Mouse (Mus musculus): ENCODE results near the gene Itpk1. TPM values are rescaled to one million over a fixed set of nuclear protein-coding genes. Genes with fewer than 3 reads are reported as not detected.

Gene Itpk1
- polyA plus RNA-seq, 1 experiment from 2014 or later = 38.7 TPM

DNA sequence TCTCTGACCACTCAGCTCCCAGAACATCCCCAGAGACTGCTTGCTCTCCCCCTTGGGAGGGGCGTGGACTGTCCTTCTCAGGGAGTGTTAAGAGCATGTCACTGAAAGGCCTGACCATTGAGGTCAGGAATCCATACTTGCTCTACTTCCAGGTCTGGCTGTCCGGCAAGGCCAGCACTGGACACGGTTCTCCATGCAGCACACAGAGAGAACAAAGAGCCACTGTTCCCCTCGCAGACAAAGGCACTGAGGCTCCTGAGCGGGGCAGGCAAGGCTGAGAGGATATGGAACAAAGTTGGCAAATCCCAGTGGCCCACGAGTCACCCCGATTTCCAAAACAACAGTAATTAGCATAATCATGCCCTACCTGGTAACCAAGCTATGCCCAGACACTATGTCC lies 77.9 kb downstream of the Itpk1 start:
- H3K4me2 ChIP-seq = no peak overlapping the region
- WGBS = 37% methylated on average over 7 of the region's 7 CpGs
- H3K9me3 ChIP-seq (replicated peaks) = no peaks in the 10 kb centered on the region
- H3K36me3 ChIP-seq (ENCODE audit: poor library complexity, severe bottlenecking) = 0 out of 2 replicates have a peak, but pooled peaks cover 8% of the 10 kb centered on the region
- no peak for ATAC-seq
- peaks cover 19% of the 10 kb centered on the region for H3K4me1 ChIP-seq
- no peaks in the 10 kb centered on the region for H3K27me3 ChIP-seq
- no peak overlapping the region for H3K4me3 ChIP-seq
- H3K9ac ChIP-seq = no peak overlapping the region
- no peak overlapping the region for H3K27ac ChIP-seq

DNA sequence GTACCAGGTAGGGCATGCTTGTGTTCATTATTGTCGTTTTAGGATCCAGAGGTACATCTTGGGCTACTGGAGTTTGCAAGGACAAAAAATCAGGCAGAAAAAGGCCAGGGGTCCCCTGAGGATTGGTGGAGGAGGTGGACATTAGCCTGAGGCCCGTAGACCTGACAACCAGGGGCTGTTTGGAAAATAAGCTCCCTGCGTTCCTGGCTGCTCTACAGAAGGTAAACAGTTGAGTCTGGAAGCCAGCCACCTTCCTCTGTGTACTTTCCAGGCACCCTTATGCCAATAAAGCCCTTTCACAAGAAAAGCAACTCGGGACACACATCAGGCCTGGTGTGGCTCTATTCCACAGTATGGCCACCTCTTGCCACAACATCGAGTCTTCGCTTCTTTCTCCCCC lies 79.0 kb downstream of the Itpk1 start:
- no peak for ATAC-seq
- Histone ChIP-seq H3K27ac (no peak overlapping the region), H3K4me1 (peaks cover 11% of the 10 kb centered on the region; the same call in 1 of the 2 replicates), H3K4me3 (no peak overlapping the region), H3K36me3 (ENCODE audit: poor library complexity, severe bottlenecking) (0 out of 2 replicates have a peak, but pooled peaks cover 12% of the 10 kb centered on the region), H3K4me2 (no peak overlapping the region), H3K9me3 (replicated peaks) (no peaks in the 10 kb centered on the region), H3K27me3 (no peaks in the 10 kb centered on the region), H3K9ac (no peak overlapping the region)
- 85% methylated on average over 6 of the region's 6 CpGs for WGBS

DNA sequence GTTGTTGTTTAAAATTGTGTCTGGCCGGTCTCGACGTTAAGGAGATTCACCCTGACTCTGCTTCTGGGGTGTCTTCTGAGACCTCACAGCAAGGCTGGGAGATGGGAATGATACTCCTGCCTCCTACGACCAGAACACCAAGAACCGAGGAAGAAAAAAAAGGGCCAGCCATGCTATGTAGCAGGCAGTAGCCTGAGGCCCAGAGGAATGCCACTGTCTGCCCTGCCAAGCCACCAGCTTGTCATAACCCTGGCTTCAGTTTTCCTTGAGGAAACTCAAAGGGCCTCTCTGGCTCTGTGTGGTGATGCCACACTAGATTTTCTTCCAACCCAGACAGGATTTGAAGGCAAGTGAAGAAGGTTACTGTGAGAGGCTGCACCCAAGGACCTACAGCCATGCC lies 79.6 kb downstream of the Itpk1 start:
- Histone ChIP-seq H3K27ac (no peak overlapping the region), H3K9me3 (replicated peaks) (no peaks in the 10 kb centered on the region), H3K4me1 (peaks cover 11% of the 10 kb centered on the region; the same call in 1 of the 2 replicates), H3K36me3 (ENCODE audit: poor library complexity, severe bottlenecking) (0 out of 2 replicates have a peak, but pooled peaks cover 12% of the 10 kb centered on the region), H3K4me3 (no peak overlapping the region), H3K9ac (no peak overlapping the region), H3K4me2 (no peak overlapping the region), H3K27me3 (no peaks in the 10 kb centered on the region)
- ATAC-seq = no peak
- 84% methylated on average over 5 of the region's 5 CpGs for WGBS

DNA sequence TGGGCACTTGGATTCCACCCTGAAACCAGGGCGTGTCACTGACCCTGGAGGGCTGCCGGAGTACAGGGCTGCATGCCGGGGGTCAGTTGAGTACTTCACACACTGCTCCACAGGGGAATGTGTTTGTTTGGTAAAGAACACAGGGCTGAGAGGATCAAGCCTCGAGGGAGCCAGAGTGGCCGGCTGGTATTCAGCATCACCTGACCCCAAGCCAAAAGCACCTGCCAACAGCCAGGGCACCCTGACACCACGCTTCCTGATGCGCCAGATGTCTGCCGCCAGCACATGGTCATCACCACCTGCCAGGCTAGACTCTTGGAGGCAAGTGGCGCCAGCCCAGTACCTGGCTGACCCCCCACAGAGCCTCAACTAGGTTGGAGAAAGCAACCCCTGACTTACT lies 80.9 kb downstream of the Itpk1 start:
- Histone ChIP-seq H3K4me3 (no peak overlapping the region), H3K4me2 (no peak overlapping the region), H3K36me3 (ENCODE audit: poor library complexity, severe bottlenecking) (0 out of 2 replicates have a peak, but pooled peaks cover 12% of the 10 kb centered on the region), H3K27ac (no peak overlapping the region), H3K27me3 (no peaks in the 10 kb centered on the region), H3K9me3 (replicated peaks) (no peaks in the 10 kb centered on the region), H3K9ac (no peak overlapping the region), H3K4me1 (peaks cover 11% of the 10 kb centered on the region)
- ATAC-seq = no peak
- WGBS = 90% methylated on average over 9 of the region's 9 CpGs

DNA sequence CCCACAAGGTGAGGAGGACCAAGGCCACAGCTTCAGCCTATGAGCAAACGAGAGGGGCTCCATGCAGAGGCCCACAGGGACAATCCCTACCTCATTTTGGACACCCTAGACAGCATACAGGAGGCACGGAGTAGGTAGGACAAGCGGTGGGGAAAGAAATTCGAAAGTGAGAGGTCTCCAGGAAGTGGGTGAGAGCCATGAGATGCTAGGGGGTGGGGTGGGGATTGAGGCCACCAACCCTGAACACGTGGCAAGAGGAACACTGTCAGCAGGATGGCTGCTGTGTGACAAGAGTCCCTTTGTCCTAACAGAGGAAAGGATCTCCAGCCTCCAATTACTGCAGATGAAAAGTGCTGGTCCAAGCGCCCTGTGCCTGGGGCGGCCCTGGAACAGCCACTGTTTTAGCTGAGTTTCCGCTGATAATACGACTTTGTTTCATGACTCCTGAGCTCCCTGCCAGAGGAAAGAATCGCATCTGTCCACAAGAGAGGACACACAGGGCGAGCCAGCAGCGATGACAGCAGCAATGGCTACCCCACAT lies 82.4 kb downstream of the Itpk1 start:
- no peak overlapping the region for H3K4me2 ChIP-seq
- H3K36me3 ChIP-seq (ENCODE audit: poor library complexity, severe bottlenecking) = 0 out of 2 replicates have a peak, but pooled peaks cover 12% of the 10 kb centered on the region
- no peaks in the 10 kb centered on the region for H3K27me3 ChIP-seq
- WGBS = 68% methylated on average over 12 of the region's 12 CpGs
- H3K9ac ChIP-seq = no peak overlapping the region
- ATAC-seq = no peak
- H3K27ac ChIP-seq = no peak overlapping the region
- H3K9me3 ChIP-seq (replicated peaks) = no peaks in the 10 kb centered on the region
- no peak overlapping the region for H3K4me3 ChIP-seq
- H3K4me1 ChIP-seq = peaks cover 20% of the 10 kb centered on the region

DNA sequence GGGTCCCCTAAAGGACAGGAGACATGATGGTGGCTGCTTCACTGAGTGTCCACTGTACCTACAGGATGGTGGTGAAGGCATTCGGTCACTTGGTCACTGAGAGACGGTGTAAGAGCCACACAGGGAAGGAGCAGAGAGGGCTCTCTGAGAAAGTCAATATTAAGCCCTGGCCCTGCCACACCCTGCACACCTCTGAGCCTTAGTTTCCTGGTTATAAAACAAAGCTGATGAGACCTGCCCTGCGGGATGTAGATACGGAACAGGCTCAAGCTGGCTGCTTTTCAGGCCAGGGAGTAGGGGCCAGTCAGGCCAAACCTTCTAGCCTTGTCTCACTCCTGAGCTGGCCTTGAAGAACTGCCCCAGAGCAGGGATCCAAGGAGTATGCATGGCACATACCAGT lies 82.9 kb downstream of the Itpk1 start:
- Histone ChIP-seq H3K27ac (no peak overlapping the region), H3K9me3 (replicated peaks) (no peaks in the 10 kb centered on the region), H3K4me1 (peaks cover 20% of the 10 kb centered on the region), H3K36me3 (ENCODE audit: poor library complexity, severe bottlenecking) (0 out of 2 replicates have a peak, but pooled peaks cover 12% of the 10 kb centered on the region), H3K9ac (no peak overlapping the region), H3K4me3 (no peak overlapping the region), H3K4me2 (no peak overlapping the region), H3K27me3 (no peaks in the 10 kb centered on the region)
- no peak for ATAC-seq
- 96% methylated on average over 4 of the region's 4 CpGs for WGBS

DNA sequence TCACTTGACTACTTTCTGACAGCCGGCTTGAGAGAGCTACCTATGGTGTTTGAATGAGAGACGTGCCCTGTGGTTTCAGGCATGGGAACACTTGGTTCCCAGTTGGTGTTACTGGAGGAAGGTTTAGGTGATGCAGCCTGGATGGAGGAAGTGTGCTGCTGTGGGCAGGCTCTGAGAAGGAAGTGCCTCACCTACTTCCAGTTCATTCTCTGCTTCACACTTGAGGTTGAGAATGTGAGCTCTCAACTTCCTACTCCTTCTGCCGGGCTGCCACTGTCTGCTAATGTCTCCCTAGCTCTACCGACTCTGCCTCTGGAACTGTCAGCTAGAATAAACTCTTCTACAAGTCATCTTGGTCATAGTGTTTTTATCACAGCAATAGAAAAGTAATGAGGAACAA lies 83.5 kb downstream of the Itpk1 start:
- H3K4me1 ChIP-seq = peaks cover 19% of the 10 kb centered on the region; the same call in 1 of the 2 replicates
- H3K27ac ChIP-seq = no peak overlapping the region
- no peak overlapping the region for H3K4me2 ChIP-seq
- no peak for ATAC-seq
- no peak overlapping the region for H3K9ac ChIP-seq
- no peaks in the 10 kb centered on the region for H3K9me3 ChIP-seq (replicated peaks)
- no peaks in the 10 kb centered on the region for H3K27me3 ChIP-seq
- no peak overlapping the region for H3K4me3 ChIP-seq
- 0 out of 2 replicates have a peak, but pooled peaks cover 12% of the 10 kb centered on the region for H3K36me3 ChIP-seq (ENCODE audit: poor library complexity, severe bottlenecking)
- WGBS = 89% methylated on average over 4 of the region's 4 CpGs

DNA sequence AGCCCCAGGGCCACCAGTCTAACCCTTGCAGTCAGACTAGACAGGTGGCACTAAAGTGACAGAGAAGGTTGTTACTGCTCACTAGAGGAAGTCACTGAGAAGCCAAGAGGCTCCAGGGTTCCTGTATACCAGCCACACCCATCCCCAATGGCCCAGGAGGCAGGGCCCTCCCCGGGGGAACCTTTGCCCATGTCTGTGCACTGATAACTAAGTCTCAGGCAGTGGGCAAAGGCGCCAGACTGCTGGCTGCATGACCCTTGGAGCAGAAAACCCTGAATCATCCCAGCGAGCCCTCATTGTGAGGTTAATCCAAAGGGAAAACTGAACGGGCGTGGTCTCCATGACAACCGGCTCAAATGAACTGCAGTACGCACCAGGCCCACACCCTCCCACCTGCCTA lies 84.8 kb downstream of the Itpk1 start:
- H3K4me1 ChIP-seq = peaks cover 19% of the 10 kb centered on the region; the same call in 1 of the 2 replicates
- H3K4me3 ChIP-seq = no peak overlapping the region
- H3K4me2 ChIP-seq = no peak overlapping the region
- 31% methylated on average over 7 of the region's 7 CpGs for WGBS
- 0 out of 2 replicates have a peak, but pooled peaks cover 12% of the 10 kb centered on the region for H3K36me3 ChIP-seq (ENCODE audit: poor library complexity, severe bottlenecking)
- no peak for ATAC-seq
- H3K27me3 ChIP-seq = no peaks in the 10 kb centered on the region
- H3K9ac ChIP-seq = no peak overlapping the region
- H3K27ac ChIP-seq = no peak overlapping the region
- no peaks in the 10 kb centered on the region for H3K9me3 ChIP-seq (replicated peaks)

DNA sequence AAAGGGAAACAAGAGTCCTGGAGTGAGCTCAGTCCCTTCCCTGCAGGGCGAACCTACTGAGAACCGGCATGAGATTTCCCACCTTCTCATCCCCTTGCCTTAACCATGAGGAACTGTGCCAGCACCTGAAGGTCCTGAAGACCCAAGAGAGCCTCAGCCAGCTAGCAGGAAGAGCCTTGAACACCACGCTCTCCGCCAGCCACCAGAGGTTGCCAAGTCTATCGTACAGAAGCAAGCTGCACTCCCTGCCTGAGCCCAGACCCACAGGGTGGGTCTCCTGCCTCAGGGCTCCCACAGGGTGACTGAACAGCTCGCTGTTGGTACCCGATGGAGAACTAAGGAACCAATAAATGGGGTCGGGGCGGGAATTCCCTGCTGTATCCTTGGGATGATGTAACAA lies 86.6 kb downstream of the Itpk1 start:
- Histone ChIP-seq H3K27ac (no peak overlapping the region), H3K36me3 (ENCODE audit: poor library complexity, severe bottlenecking) (0 out of 2 replicates have a peak, but pooled peaks cover 12% of the 10 kb centered on the region), H3K4me2 (no peak overlapping the region), H3K4me1 (peaks cover 15% of the 10 kb centered on the region), H3K4me3 (no peak overlapping the region), H3K9ac (no peak overlapping the region), H3K27me3 (no peaks in the 10 kb centered on the region), H3K9me3 (replicated peaks) (no peaks in the 10 kb centered on the region)
- WGBS = 65% methylated on average over 9 of the region's 9 CpGs
- ATAC-seq = peak; percentile 47; the same call in 1 of the 2 replicates

DNA sequence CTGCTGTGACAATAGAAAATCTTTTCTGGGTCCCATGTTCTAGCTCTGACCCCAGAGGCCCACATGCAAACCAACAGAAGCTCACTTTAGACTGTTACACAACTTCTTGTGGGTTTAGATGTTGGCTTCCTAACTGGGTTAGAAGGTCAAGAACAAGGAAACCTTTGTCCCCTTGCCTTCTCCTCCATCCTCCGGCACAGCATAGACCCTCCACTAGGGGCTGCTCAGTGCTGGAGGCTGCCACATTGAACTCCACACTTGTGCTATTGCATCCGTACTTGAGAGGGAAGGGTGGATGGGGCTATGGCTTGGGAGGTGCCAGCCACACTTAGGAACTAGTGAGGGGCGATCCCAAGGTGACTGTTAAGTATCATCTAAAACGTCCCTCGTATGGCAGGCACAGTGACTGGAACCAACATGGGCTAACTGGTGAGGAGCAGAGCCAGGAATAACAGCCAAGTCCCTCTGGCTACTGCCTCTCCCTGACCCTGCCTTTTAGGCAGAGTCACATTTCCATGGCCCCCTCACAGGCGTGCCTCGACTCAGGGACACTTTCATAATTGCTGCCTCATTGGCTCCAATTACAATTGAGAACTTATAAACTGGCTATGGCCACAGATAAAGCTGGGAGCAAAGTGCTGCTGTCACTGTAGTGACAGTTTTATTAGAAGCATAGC lies 87.7 kb downstream of the Itpk1 start:
- peaks cover 20% of the 10 kb centered on the region for H3K4me1 ChIP-seq
- no peak for ATAC-seq
- H3K27ac ChIP-seq = no peak overlapping the region
- H3K4me2 ChIP-seq = no peak overlapping the region
- no peaks in the 10 kb centered on the region for H3K9me3 ChIP-seq (replicated peaks)
- H3K27me3 ChIP-seq = no peaks in the 10 kb centered on the region
- H3K9ac ChIP-seq = no peak overlapping the region
- H3K4me3 ChIP-seq = no peak overlapping the region
- 0 out of 2 replicates have a peak, but pooled peaks cover 6% of the 10 kb centered on the region for H3K36me3 ChIP-seq (ENCODE audit: poor library complexity, severe bottlenecking)
- 73% methylated on average over 7 of the region's 7 CpGs for WGBS

DNA sequence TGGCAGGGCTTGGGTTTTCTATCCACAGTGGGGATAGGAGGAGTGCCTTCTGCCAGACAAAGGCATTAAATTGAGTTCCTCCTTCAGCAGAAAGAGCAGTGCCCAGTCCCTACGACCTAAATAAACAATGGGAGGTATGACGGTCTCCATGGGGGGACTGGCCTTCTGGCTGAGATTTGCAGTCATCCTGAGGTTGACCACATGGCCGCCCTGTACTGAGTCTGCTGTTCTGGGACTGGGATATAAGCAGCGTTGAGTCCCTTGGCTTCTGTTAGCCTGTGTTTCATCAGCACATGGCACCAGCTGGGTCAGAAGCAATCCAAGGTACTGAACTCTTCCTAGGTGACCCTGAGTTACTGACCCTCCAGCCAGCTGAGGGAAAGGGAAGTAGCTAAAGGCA lies 88.5 kb downstream of the Itpk1 start:
- peaks cover 20% of the 10 kb centered on the region for H3K4me1 ChIP-seq
- 71% methylated on average over 4 of the region's 4 CpGs for WGBS
- H3K27ac ChIP-seq = no peak overlapping the region
- H3K36me3 ChIP-seq (ENCODE audit: poor library complexity, severe bottlenecking) = 0 out of 2 replicates have a peak, but pooled peaks cover under 1% of the 10 kb centered on the region
- no peak overlapping the region for H3K4me2 ChIP-seq
- H3K4me3 ChIP-seq = no peak overlapping the region
- H3K9me3 ChIP-seq (replicated peaks) = no peaks in the 10 kb centered on the region
- H3K9ac ChIP-seq = no peak overlapping the region
- H3K27me3 ChIP-seq = no peaks in the 10 kb centered on the region
- no peak for ATAC-seq

DNA sequence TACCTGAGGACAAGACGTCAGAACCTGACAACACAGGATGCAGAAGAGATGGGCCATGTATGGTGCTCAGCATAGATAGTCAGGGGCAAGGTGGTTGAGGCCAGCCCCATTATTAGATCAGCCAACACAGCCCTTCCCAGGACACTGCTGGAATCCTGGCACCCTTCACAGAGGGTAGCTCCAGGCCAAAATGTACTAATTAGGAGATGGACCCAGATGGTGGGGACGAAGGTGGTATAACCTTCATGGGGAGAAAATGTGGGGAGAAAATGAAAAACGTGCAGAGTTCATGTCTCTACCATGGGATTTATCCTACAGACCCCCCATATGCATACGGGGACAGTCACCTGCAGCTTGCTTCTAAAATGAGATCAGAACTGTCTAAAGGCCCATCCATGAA lies 91.3 kb downstream of the Itpk1 start:
- 89% methylated on average over 4 of the region's 4 CpGs for WGBS
- no peak; the same call in 1 of the 2 replicates for ATAC-seq
- 0 out of 2 replicates have a peak, but pooled peaks cover 5% of the 10 kb centered on the region for H3K36me3 ChIP-seq (ENCODE audit: poor library complexity, severe bottlenecking)

More for the DNA sequence above, 91.3 kb downstream of the Itpk1 start:
- Histone ChIP-seq H3K4me2 (no peak overlapping the region), H3K4me3 (no peak overlapping the region), H3K4me1 (peaks cover 21% of the 10 kb centered on the region), H3K27ac (no peak overlapping the region), H3K9ac (no peak overlapping the region), H3K27me3 (no peaks in the 10 kb centered on the region), H3K9me3 (replicated peaks) (no peaks in the 10 kb centered on the region)

Measured in forebrain, embryonic 13.5 days (tissue).